Mouse (Mus musculus): Measurements from ENCODE around the gene Arhgef26. TPM values are rescaled to one million over a fixed set of nuclear protein-coding genes. Genes with fewer than 3 reads are reported as not detected.

Gene Arhgef26
- total and polyA plus RNA-seq, 3 experiments: 0.08 TPM; not detected in 2

- H3K9ac ChIP-seq (ENCODE audit: control insufficient read depth, low read depth, low read length, poor library complexity, severe bottlenecking): no peak overlapping the region
- peak; percentile 88 for TF ChIP-seq TCF12 (IDR thresholded peaks at IDR 0.05; ENCODE audit: low read depth, low read length)
- no peak for TF ChIP-seq CHD1 (IDR thresholded peaks at IDR 0.05; ENCODE audit: low read depth, low read length)
- TF ChIP-seq TAL1 (IDR thresholded peaks at IDR 0.05; ENCODE audit: low read length): peak; percentile 67
- no peak for TF ChIP-seq MAX (IDR thresholded peaks at IDR 0.05; ENCODE audit: low read length)
- TF ChIP-seq ETS1 (IDR thresholded peaks at IDR 0.05; ENCODE audit: low read depth, low read length): 0 out of 2 replicates have a peak, but pooled peaks have one; percentile 26
- TF ChIP-seq MYC (IDR thresholded peaks at IDR 0.05; ENCODE audit: low read depth, low read length): no peak
- TF ChIP-seq NRF1 (IDR thresholded peaks at IDR 0.05; ENCODE audit: insufficient read depth, low read depth, low read length, poor library complexity, severe bottlenecking): no peak
- TF ChIP-seq GATA1 (IDR thresholded peaks at IDR 0.05; ENCODE audit: low read depth, low read length): peak; percentile 76
- no peak for TF ChIP-seq E2F4 (IDR thresholded peaks at IDR 0.05; ENCODE audit: borderline replicate concordance, low read depth, low read length)
- TF ChIP-seq ZNF384 (IDR thresholded peaks at IDR 0.05; ENCODE audit: low read depth, low read length): no peak
- TF ChIP-seq TBP (IDR thresholded peaks at IDR 0.05; ENCODE audit: low read depth, low read length): no peak
- no peak for TF ChIP-seq POLR2A (IDR thresholded peaks at IDR 0.05; ENCODE audit: control insufficient read depth in 1 of 2, insufficient read depth in 1 of 2, low read depth in 1 of 2, low read length in 2 of 2, poor library complexity in 1 of 2)
- TF ChIP-seq MAZ (IDR thresholded peaks at IDR 0.05; ENCODE audit: low read depth, low read length): no peak
- peak; percentile 71 to 73 for TF ChIP-seq EP300 (IDR thresholded peaks at IDR 0.05; ENCODE audit: low read depth in 1 of 2, low read length in 2 of 2)
- peaks cover 4 to 5% of the 10 kb centered on the region in 2 experiments for H3K4me1 ChIP-seq (ENCODE audit: control insufficient read depth in 1 of 2, insufficient read depth in 2 of 2, low read length in 2 of 2)
- no peaks in the 10 kb centered on the region for H3K79me2 ChIP-seq (ENCODE audit: control insufficient read depth, insufficient read depth, low read length, poor library complexity)
- H3K4me3 ChIP-seq (ENCODE audit: control insufficient read depth in 1 of 2, insufficient read depth in 1 of 2, low read depth in 2 of 2, low read length in 2 of 2): no peak overlapping the region
- peaks cover 12 to 13% of the 10 kb centered on the region in 2 experiments for H3K36me3 ChIP-seq (ENCODE audit: control insufficient read depth in 1 of 2, insufficient read depth in 2 of 2, low read length in 2 of 2)
- peak; percentile 23 for DNase-seq (ENCODE audit: low read depth, low spot score)
- H3K27me3 ChIP-seq (ENCODE audit: control insufficient read depth in 1 of 2, insufficient read depth in 2 of 2, low read length in 2 of 2): no peaks in the 10 kb centered on the region
- H3K9me3 ChIP-seq (replicated peaks; ENCODE audit: insufficient read depth, low read length): no peaks in the 10 kb centered on the region
- H3K27ac ChIP-seq (ENCODE audit: control insufficient read depth, low read depth, low read length): no peak overlapping the region
Measured at GRCm38 (mm10) chr3:62464276-62464675, 126.1 kb downstream of the Arhgef26 start.

GRCm38 (mm10) chr3:62470179-62470578, 132.0 kb downstream of the Arhgef26 start:
- no peak overlapping the region for H3K27ac ChIP-seq (ENCODE audit: control insufficient read depth, low read depth, low read length)
- H3K9ac ChIP-seq (ENCODE audit: control insufficient read depth, low read depth, low read length, poor library complexity, severe bottlenecking): no peak overlapping the region
- no peaks in the 10 kb centered on the region for H3K27me3 ChIP-seq (ENCODE audit: control insufficient read depth in 1 of 2, insufficient read depth in 2 of 2, low read length in 2 of 2)
- H3K79me2 ChIP-seq (ENCODE audit: control insufficient read depth, insufficient read depth, low read length, poor library complexity): no peaks in the 10 kb centered on the region
- DNase-seq (ENCODE audit: low read depth, low spot score): no peak
- peaks cover 3 to 16% of the 10 kb centered on the region in 2 experiments for H3K36me3 ChIP-seq (ENCODE audit: control insufficient read depth in 1 of 2, insufficient read depth in 2 of 2, low read length in 2 of 2)
- no peak overlapping the region for H3K4me3 ChIP-seq (ENCODE audit: control insufficient read depth in 1 of 2, insufficient read depth in 1 of 2, low read depth in 2 of 2, low read length in 2 of 2)
- no peak for TF ChIP-seq USF2 (IDR thresholded peaks at IDR 0.05; ENCODE audit: borderline replicate concordance in 1 of 2, insufficient read depth in 1 of 2, low read depth in 1 of 2, low read length in 2 of 2)
- H3K4me1 ChIP-seq (ENCODE audit: control insufficient read depth in 1 of 2, insufficient read depth in 2 of 2, low read length in 2 of 2): no peaks in the 10 kb centered on the region; a peak in 1 of 4 replicates
- no peaks in the 10 kb centered on the region for H3K9me3 ChIP-seq (replicated peaks; ENCODE audit: insufficient read depth, low read length)

GRCm38 (mm10) chr3:62484340-62484739, 146.2 kb downstream of the Arhgef26 start:
- Histone ChIP-seq H3K36me3 (ENCODE audit: control insufficient read depth in 1 of 2, insufficient read depth in 2 of 2, low read length in 2 of 2) (peaks cover 0 to 49% of the 10 kb centered on the region in 2 experiments; a peak in 3 of 4 replicates), H3K27ac (ENCODE audit: control insufficient read depth, low read depth, low read length) (no peak overlapping the region), H3K4me3 (ENCODE audit: control insufficient read depth in 1 of 2, insufficient read depth in 1 of 2, low read depth in 2 of 2, low read length in 2 of 2) (no peak overlapping the region)

More at GRCm38 (mm10) chr3:62484340-62484739, 146.2 kb downstream of the Arhgef26 start:
- DNase-seq (ENCODE audit: low read depth, low spot score): no peak
- Histone ChIP-seq H3K9ac (ENCODE audit: control insufficient read depth, low read depth, low read length, poor library complexity, severe bottlenecking) (no peak overlapping the region), H3K27me3 (ENCODE audit: control insufficient read depth in 1 of 2, insufficient read depth in 2 of 2, low read length in 2 of 2) (no peaks in the 10 kb centered on the region), H3K4me1 (ENCODE audit: control insufficient read depth in 1 of 2, insufficient read depth in 2 of 2, low read length in 2 of 2) (no peaks in the 10 kb centered on the region), H3K9me3 (replicated peaks; ENCODE audit: insufficient read depth, low read length) (no peaks in the 10 kb centered on the region), H3K79me2 (ENCODE audit: control insufficient read depth, insufficient read depth, low read length, poor library complexity) (no peaks in the 10 kb centered on the region)
- TF ChIP-seq USF2 (IDR thresholded peaks at IDR 0.05; ENCODE audit: borderline replicate concordance in 1 of 2, insufficient read depth in 1 of 2, low read depth in 1 of 2, low read length in 2 of 2) (no peak), MAFK (IDR thresholded peaks at IDR 0.05; ENCODE audit: borderline replicate concordance, low read depth, low read length) (no peak), ELF1 (IDR thresholded peaks at IDR 0.05; ENCODE audit: low read depth, low read length) (no peak), SIN3A (IDR thresholded peaks at IDR 0.05; ENCODE audit: low read length) (no peak), MYC (IDR thresholded peaks at IDR 0.05; ENCODE audit: low read depth, low read length) (no peak), ZNF384 (IDR thresholded peaks at IDR 0.05; ENCODE audit: low read depth, low read length) (no peak), JUND (IDR thresholded peaks at IDR 0.05; ENCODE audit: low read depth, low read length) (no peak), UBTF (IDR thresholded peaks at IDR 0.05; ENCODE audit: borderline replicate concordance, insufficient read depth, low read depth, low read length) (no peak), SMC3 (IDR thresholded peaks at IDR 0.05; ENCODE audit: low read depth, low read length) (no peak), MAX (IDR thresholded peaks at IDR 0.05; ENCODE audit: low read length) (no peak), MAZ (IDR thresholded peaks at IDR 0.05; ENCODE audit: low read depth, low read length) (no peak), ETS1 (IDR thresholded peaks at IDR 0.05; ENCODE audit: low read depth, low read length) (no peak), NELFE (IDR thresholded peaks at IDR 0.05; ENCODE audit: low read depth, low read length) (no peak), POLR2AphosphoS2 (IDR thresholded peaks at IDR 0.05; ENCODE audit: low read length) (no peak), MXI1 (IDR thresholded peaks at IDR 0.05; ENCODE audit: low read depth, low read length) (no peak), E2F4 (IDR thresholded peaks at IDR 0.05; ENCODE audit: borderline replicate concordance, low read depth, low read length) (no peak), TBP (IDR thresholded peaks at IDR 0.05; ENCODE audit: low read depth, low read length) (no peak)
